Mouse (Mus musculus) brain, embryonic 14.5 days (tissue): ENCODE measurements at regions not wholly inside any gene's neighbourhood (a gene's known extent, or its start where the extent isn't known, plus 50 kb on each side); places are given as distances from the start of the nearest gene placed in this dataset.

Experiments
- CTCF ChIP-seq: fragments of 200-500 bp; IDR thresholded peaks from 2 replicates; pipeline ENCODE4 v1.5.1; 2012; ENCODE audit warnings: inconsistent platforms, mild to moderate bottlenecking, moderate library complexity, borderline replicate concordance; ENCODE audit not compliant: insufficient read depth, insufficient read length; ENCODE audit errors: extremely low read depth
- POLR2A ChIP-seq: fragments of 200-500 bp; IDR thresholded peaks from 2 replicates; pipeline ENCODE4 v1.6.1; 2012; ENCODE audit warnings: mild to moderate bottlenecking, inconsistent platforms, borderline replicate concordance; ENCODE audit not compliant: poor library complexity, insufficient read depth, insufficient read length, severe bottlenecking; ENCODE audit errors: extremely low read depth

GRCm38 (mm10) chr4:23621208-23621607, 875.0 kb upstream of the Mms22l start:
- no peak for TF ChIP-seq CTCF
- TF ChIP-seq POLR2A, result no peak
